Mouse (Mus musculus) telencephalon, adult 2 months (tissue): ENCODE data around the gene Nol3.
"Not testable (repeated sequence)": the region's sequence is repeated elsewhere in the genome, so short reads cannot be mapped to it uniquely, and the experiment has no call there.

ENCODE experiments used
- DNase-seq: peaks from one replicate; pipeline ENCODE4 v3.0.0-alpha.2; 2011; ENCODE audit warnings: low read depth, low spot score

The Nol3 gene

DNA sequence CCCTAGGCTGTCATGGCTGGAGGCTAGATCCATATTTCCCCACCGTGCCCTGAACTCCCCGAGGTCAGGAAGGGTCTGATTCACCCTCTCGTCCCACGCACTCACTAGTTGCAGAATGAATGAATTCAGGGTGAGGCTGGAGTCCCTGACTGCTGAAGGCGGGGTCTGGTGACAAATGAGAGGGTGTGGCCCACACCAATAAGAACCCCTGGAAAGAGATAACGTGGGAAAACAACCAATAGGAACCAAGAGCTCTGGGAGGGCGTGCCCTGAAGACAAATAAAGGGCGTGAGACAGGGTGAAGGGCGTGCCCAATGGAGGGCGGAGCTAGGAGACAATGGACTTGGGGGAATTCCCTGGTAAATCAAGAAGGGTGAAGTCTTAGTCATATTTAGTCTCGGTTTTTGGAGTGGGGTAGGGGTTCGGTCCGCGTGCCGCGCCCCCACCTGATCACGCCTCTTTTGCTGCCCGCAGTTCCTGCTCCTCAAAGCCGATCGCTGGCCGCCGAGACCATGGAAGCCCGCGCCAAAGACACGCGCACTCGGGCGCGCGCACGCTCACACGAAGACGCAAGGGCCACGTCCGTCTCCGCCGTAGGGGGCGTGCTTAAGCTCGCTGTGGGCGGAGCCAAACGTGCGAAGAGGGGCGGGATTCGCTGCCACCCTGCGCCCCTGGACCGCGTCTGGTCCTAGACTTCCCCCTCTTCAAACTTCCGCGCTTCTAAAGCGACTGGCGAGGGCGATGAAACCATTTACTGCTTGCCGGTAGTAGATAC lies 13.2 kb downstream of the Nol3 start:
- DNase-seq: peak; percentile 97

DNA sequence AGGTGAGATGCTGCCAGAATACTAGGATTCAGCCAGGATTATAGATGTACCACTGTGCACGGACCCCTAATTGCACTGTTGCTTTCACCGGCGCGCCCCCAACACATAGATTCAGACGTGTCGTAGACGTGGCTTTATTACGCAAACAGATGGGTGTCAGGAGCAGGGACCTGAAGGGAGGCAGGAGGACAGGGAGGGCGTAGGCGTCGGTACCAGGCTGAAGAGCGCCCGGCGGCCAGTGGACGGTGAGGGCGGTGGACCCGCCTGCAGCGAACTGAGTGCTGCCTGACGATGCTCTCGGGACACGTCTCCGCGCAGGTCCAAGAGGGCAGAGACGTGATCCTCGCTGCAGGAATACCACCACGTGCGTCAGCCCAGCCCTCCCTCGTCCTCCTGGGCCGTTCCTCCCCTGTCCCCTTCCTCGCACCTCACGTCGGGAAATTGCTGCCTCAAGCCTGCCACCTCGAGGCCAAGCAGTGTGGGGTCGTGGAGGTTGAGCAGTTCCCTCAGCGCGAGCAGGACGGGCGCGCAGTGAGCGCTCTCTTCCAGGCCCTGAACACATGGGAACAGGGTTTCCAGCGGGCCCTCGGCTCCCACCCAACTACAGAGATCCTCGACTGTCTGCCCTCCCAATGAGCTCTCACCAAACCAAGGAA lies 14.0 kb downstream of the Nol3 start, which contains the start of gene 4931428F04Rik:
Gene 4931428F04Rik, minus strand, starts transcription at position 60 of the 656 bp plus-strand sequence.
- no peak for DNase-seq

DNA sequence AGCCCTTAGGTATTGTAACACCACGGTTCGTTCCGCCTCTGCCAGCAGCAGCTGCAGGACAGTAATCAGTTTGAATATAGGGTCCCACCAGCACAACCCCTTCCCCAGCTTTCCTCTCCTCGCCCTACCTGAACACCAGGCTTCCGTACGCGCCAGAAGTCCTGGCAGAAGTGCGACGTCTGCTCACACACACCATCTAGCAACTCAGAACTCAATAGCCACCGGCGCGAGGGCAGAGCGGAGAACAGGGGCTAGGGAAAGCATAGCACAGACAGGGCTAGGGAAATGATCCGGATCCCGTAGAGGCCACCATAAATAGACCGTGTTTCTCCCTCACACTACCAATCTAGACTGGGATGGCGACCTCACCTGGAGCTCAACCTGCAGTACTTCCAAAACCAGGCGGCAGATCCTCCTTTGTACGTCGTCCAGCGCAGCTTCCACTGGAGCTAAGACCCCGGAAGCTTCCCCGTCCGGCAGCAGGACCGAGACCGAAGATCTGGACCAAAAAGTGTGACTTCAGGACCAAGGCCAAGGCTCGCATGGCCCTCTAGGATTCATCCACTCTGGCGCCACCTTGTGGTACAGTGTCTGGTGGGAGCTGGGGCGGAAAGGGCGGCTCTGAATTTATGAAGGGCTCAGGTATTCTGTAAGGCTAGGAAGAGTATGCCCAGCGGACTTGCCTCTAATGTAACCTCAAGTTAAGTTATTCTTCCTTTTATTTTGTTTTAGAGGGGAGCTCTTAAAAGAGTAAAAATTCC lies 14.8 kb downstream of the Nol3 start:
- DNase-seq: no peak

DNA sequence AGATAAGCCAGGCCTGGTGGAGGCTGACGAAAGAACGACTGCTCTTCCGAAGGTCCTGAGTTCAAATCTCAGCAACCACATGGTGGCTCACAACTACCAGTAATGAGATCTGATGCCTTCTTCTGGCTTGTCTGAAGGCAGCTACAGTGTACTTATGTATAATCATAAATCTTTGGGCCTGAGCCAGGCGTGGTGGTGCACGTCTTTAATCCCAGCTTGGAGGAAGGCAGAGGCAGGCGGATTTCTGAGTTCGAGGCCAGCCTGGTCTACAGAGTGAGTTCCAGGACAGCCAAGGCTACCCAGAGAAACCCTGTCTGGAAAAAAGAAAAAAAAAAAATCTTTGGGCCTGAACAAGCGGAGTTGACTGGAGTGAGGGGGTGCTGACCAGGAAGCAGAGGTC lies 15.4 kb downstream of the Nol3 start:
- not testable (repeated sequence) for DNase-seq

DNA sequence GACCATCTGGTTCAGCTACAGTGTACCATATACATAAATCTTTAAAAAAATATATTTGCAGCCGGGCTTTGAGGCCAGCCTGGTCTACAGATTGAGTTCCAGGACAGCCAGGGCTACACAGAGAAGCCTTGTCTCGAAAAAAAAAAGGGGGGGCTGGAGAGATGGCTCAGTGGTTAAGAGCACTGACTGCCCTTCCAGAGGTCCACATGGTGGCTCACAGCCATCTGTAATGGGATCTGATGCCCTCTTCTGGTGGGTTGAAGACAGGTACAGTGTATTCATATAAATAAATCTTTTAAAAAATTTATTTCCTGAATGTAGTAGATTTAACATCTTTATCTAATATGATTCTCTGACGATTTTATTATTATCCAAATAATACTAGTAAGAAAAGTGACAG lies 15.9 kb downstream of the Nol3 start:
- DNase-seq: not testable (repeated sequence)

- DNase-seq: no peak
These were observed 16.5 kb downstream of the Nol3 start for GRCm38 (mm10) chr8:105292471-105292870.

DNA sequence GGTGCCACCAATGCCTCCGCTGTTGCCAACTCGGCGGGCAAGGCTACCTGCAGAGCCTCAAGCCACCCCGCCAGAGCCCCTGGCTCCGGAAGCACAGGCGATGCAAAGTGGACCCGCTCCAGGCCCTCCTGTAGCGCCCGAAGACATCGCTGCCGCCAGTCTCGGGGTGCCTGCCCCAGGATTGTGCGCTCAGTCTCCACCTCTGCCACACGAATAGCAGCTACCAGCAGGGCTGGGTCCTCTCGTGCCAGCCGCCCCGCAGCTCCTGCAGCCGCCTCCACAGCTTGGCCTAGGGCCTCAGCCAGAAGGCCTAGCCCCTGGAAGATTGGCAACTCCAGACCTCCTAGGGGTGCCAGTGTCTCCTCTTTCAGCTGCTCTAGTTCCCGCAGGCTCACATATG lies 17.5 kb downstream of the Nol3 start:
- no peak for DNase-seq

GRCm38 (mm10) chr8:105294776-105295175 lies 18.8 kb downstream of the Nol3 start:
- no peak for DNase-seq

GRCm38 (mm10) chr8:105295256-105295655 lies 19.3 kb downstream of the Nol3 start:
- no peak for DNase-seq

DNA sequence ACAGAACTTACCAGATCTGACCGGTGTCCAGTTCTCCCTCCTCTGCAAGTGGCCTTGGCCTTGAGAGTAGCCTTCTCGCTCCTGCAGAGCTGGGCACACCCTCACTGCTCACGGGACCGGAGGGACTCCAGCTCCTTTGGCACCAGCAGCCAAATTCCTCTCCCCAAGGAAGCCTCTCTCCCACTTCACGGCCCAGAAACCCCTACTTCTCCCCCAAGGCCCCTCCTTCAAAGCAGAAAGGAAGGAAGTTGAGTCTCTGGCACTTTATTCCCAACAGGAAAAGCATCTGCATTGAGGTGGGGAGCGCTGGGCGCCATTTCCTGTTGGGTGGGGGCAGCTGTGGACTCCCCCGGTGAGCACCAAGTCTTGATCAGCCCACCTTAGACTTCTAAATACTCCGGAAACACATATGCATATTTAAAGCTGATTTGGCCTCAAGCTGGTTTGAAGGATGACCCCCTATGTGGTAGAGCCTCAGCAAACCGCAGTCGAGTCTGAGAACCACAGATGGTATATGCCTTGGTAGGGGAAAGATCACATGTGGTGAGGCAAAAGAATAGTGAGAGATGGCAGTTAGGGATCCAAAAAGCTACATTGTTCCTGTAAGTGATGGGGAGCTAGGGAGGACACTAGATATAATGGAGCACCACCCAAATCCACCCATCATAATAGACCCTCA lies 20.1 kb downstream of the Nol3 start, which contains the start of gene Exoc3l:
Gene Exoc3l, minus strand, starts transcription at position 207 of the 679 bp plus-strand sequence.
- no peak for DNase-seq

DNA sequence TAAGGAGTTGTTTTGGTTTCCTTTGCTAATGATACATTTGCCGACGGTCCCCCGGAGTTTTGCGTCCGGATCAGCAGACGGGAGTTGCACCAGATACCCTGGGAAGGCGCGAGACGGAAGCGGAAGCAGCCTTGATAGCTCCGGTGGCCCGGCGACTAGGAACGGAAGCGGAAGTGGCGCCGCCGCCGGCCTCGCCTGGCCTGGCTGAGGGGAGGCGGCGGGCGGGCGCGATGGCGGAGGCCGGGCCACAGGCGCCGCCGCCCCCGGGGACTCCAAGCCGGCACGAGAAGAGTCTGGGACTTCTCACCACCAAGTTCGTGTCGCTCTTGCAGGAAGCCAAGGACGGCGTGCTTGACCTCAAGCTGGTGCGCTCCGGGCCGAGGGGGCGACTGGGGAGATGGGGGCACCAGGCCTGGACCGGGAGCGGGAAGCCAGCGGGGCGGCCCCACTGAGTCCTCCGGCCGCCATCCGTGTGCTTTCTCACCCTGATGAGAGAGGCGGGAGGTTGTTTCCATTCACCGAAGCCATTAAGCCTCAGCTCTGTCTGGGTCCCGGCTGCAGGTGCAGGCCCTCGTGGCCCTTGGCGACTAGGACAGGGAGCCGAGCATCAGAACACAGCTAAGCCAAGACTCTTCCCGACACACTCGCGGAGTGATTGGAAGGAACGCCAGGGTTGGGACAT lies 21.7 kb downstream of the Nol3 start, which contains the start of gene E2f4:
Gene E2f4, plus strand, starts transcription at position 153 of the 682 bp plus-strand sequence.
- peak; percentile 91 for DNase-seq

DNA sequence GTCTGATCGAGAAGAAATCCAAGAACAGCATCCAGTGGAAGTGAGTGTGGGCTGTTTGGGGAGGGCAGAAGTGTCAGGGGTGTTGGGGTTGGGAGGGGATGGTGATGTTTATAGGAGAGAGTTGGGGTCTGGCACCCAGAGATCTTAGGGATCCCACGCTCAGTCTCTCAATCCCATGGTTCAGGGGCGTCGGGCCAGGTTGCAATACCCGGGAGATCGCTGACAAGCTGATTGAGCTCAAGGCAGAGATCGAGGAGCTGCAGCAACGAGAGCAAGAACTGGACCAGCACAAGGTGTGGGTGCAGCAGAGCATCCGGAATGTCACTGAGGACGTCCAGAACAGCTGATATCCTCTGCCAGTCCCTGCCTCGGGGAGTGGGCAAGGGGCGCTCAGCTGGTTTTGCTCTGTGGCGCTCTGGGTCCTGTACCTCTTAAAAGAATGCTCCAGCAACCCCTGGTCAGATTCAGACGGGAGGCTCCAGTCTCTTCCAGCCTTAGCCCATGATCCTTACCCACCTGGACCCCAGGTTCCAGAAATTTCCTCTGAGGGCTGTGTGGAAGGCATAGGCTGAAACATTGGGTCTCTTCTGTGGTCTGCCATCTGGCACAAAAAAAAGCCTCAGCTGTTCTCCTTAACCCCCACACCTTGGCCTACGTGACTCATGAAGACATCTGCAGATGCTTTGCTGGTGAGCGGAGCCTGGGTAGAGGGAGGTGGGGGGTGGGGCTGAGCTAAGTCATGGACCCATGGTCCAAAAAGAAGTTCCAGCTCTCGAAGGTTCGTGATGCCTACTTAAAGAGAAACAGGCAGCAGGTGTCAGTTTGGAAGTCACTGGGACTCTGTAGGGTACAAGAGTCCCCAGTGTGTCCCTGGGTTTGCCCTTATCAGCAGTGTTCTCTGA lies 22.7 kb downstream of the Nol3 start:
- no peak for DNase-seq

GRCm38 (mm10) chr8:105299962-105300361 lies 24.0 kb downstream of the Nol3 start:
- DNase-seq: no peak

DNA sequence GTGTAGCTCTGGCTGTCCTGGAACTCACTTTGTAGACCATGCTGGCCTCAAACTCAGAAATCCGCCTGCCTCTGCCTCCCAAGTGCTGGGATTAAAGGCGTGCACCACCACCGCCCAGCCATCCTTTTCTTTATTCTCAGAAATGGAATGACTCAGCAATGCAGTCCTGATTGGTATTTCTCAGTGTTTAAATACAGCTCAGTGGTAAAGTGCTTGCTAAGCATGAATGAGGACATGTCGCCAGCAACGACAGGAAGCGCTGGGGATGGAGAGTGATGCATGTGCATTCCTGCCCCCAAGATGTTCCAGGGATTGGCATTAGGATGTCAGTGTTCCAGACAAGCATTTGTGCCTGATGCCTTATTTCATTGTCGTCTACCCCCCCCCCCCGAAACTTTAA lies 27.5 kb downstream of the Nol3 start:
- no peak for DNase-seq

DNA sequence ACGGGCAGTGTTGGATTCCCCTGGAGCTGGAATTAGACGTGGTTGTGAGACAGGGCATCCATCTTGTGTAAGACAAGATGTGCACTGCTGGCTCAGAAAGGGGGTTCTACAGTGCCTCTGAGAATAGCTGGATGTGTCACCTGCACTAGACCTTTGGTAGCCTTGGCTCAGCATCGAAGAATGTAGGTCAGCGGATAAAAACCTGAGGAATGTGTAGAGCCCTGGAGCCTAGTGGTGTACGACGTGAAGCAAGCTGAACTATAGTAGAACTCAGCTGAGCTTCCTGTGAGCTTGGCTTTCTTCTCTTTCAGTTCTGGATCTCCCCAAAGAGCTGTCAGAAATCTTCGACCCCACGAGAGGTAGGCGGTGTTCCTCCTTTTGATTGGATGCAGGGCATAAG lies 27.9 kb downstream of the Nol3 start:
- DNase-seq: no peak

DNA sequence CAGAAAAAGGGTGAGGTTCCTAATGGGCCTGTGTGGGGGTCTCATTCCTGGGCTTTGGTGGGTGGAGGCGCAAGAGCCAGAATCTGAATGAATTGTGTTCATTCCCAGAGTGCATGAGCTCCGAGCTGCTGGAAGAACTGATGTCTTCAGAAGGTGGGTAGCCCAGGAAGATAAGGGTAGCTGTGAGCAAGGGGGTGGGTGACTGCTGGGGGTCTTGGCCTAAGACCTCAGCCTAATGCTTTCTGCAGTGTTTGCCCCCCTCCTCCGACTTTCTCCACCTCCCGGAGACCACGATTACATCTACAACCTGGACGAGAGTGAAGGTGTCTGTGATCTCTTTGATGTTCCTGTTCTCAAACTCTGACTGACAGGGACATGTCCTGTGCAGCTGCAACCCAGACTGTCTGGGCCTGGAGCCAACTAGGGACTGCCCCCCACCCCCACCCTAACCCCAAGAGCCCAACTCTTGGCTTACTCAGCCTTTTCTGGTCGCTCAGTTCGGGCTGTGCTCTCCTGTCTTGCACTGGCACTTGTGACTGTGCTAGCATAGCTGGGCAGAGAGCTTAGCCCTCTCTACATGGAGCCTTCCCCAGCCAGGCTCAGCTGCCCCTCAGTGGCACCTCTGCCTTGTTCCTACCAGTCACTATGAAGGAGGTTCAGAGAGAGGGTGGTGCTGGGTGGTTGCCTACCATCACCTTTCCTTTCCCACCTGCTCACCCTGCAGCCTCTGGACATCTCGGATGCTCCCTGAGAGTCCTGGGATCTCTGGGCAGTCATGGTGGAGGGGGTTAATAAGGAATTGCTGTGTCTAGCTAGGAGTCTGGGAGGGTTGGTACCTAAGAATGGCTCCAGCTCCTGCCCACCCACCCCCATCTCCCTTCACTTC lies 28.6 kb downstream of the Nol3 start:
- DNase-seq: no peak

DNA sequence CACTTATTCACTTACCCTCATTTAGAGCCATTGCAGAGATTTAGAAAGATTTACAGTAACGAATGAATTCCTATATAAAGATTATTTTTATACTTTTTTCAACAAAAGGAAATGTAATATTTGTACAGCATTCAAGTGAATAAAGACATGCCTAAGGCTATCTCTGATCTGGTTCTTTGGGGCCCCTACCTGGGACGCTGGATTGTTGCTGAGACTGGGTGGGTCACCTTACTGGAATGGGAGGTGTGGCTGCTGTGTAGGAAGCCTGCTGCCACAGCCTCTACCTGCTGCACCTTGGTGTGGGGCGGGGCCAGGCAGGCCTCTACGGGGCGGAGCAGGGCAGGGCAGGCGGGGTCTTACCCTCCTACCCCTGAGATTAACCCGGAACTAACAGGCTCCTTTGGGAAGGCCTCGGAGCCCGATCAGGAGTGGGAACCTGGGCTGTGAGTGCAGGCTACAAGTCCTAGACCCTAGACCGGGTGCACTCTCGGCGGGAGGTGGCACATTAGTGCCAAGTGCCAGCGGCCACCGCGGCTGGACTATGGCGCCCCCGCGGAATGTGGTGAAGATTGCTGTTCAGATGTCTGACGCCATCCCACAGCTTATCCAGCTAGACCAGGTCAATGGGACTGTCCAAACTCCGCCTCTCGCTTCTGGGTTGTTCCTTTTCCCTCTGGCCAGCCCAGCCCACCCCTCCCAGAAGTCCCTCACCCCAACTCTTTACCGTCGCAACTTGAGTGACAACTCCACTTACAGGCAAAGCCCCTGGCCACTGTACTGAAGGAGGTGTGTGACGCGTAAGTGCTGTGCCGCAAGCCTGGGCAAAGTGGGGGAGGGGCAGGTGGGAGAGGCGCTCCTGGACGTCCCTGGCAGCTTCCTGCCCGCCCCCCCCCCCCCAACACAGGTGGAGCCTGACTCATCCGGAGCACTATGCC lies 29.5 kb downstream of the Nol3 start, which contains the start of gene Elmo3:
Gene Elmo3, plus strand, starts transcription at position 391 of the 935 bp plus-strand sequence.
- no peak for DNase-seq
